Mouse (Mus musculus) hindbrain, embryonic 13.5 days (tissue): Measurements from ENCODE around the gene Slc30a4. TPM values are rescaled to one million over a fixed set of nuclear protein-coding genes. Genes with fewer than 3 reads are reported as not detected.

ENCODE experiments used
- ATAC-seq: fragments of 200-750 bp; cut with Nextera tagmentation; 2 replicates; pipeline ENCODE4 v1.8.0; 2017; ENCODE audit warnings: moderate TSS enrichment; ENCODE audit not compliant: low FRiP score
- H3K27ac ChIP-seq: fragments of 300-500 bp; sonication (generic); 2 replicates; pipeline ENCODE4 v1.5.1; 2015; ENCODE audit warnings: inconsistent platforms, mild to moderate bottlenecking, moderate library complexity
- H3K27me3 ChIP-seq: fragments of 300-500 bp; sonication (generic); 2 replicates; pipeline ENCODE4 v1.6.1; 2015; ENCODE audit warnings: mild to moderate bottlenecking, inconsistent platforms
- H3K36me3 ChIP-seq: fragments of 300-500 bp; sonication (generic); 2 replicates; pipeline ENCODE4 v1.6.1; 2015; ENCODE audit warnings: mild to moderate bottlenecking, inconsistent platforms
- H3K4me1 ChIP-seq: fragments of 300-500 bp; sonication (generic); replicated peaks from 2 replicates; pipeline ENCODE4 v1.6.1; 2015; ENCODE audit warnings: inconsistent platforms
- H3K4me2 ChIP-seq: fragments of 300-500 bp; sonication (generic); 2 replicates; pipeline ENCODE4 v1.6.1; 2015; ENCODE audit warnings: inconsistent platforms, mild to moderate bottlenecking, moderate library complexity
- H3K4me3 ChIP-seq: fragments of 300-500 bp; sonication (generic); 2 replicates; pipeline ENCODE4 v1.5.1; 2015; ENCODE audit warnings: mild to moderate bottlenecking, inconsistent platforms
- H3K9ac ChIP-seq: fragments of 300-500 bp; sonication (generic); 2 replicates; pipeline ENCODE4 v1.6.1; 2015; ENCODE audit warnings: mild to moderate bottlenecking, inconsistent platforms
- H3K9me3 ChIP-seq: fragments of 300-500 bp; sonication (generic); 2 replicates; pipeline ENCODE4 v1.6.1; 2016; ENCODE audit warnings: inconsistent platforms
- WGBS: fragments of 180-500 bp; shearing (Covaris S2); methylation state at CpG from one replicate; pipeline ENCODE4 v1.1.7; 2015; 5-methylcytosine and 5-hydroxymethylcytosine counted together
- polyA plus RNA-seq: library from polyadenylated mRNA; unstranded; fragments of >200 nt; fragmentation: Nextera tagmentation; extraction: Ambion mirVana; gene quantifications from 2 replicates; pipeline ENCODE4 v1.2.1, GENCODE M21; 2015

Gene Slc30a4
- 6.0 and 6.1 TPM in 2 replicates for polyA plus RNA-seq

- under 1% methylated on average over 102 of the region's 111 CpGs for WGBS
Measured at GRCm38 (mm10) chr2:122702181-122703036, at the start of gene Slc30a4. Gene Slc30a4, minus strand, starts transcription at chr2:122702663.

GRCm38 (mm10) chr2:122746461-122746860, 44.0 kb upstream of the Slc30a4 start:
- H3K4me1 ChIP-seq = no peaks in the 10 kb centered on the region
- no peak overlapping the region for H3K9ac ChIP-seq
- WGBS = 94% methylated on average over 9 of the region's 9 CpGs
- no peaks in the 10 kb centered on the region for H3K27me3 ChIP-seq
- H3K9me3 ChIP-seq = no peaks in the 10 kb centered on the region
- no peak overlapping the region for H3K4me2 ChIP-seq
- no peak for ATAC-seq
- H3K27ac ChIP-seq = no peak overlapping the region
- no peak overlapping the region for H3K4me3 ChIP-seq
- peaks cover 57% of the 10 kb centered on the region for H3K36me3 ChIP-seq

More at GRCm38 (mm10) chr2:122702181-122703036, at the start of gene Slc30a4:
- H3K27ac ChIP-seq = peak within 1 kb of the TSS; percentile 81
- peak within 1 kb of the TSS; percentile 90 for H3K9ac ChIP-seq
- peaks cover 30% of the 10 kb centered on the region for H3K4me1 ChIP-seq
- no peaks in the 10 kb centered on the region for H3K9me3 ChIP-seq
- peak; percentile 98 for ATAC-seq
- H3K27me3 ChIP-seq = 0 out of 2 replicates have a peak, but pooled peaks cover 4% of the 10 kb centered on the region
- H3K4me2 ChIP-seq = peak within 1 kb of the TSS; percentile 85
- H3K36me3 ChIP-seq = no peaks in the 10 kb centered on the region
- peak within 1 kb of the TSS; percentile 79 for H3K4me3 ChIP-seq

GRCm38 (mm10) chr2:122739023-122739422, 36.6 kb upstream of the Slc30a4 start:
- H3K9ac ChIP-seq = peak overlapping the region; percentile 93
- peak overlapping the region; percentile 72 for H3K4me2 ChIP-seq
- WGBS = 35% methylated on average over 7 of the region's 7 CpGs
- H3K4me1 ChIP-seq = peaks cover 18% of the 10 kb centered on the region
- peak overlapping the region; percentile 96 for H3K27ac ChIP-seq
- no peak for ATAC-seq
- peaks cover 14% of the 10 kb centered on the region for H3K36me3 ChIP-seq
- peaks cover 15% of the 10 kb centered on the region for H3K27me3 ChIP-seq
- H3K9me3 ChIP-seq = no peaks in the 10 kb centered on the region
- peak overlapping the region; percentile 80 for H3K4me3 ChIP-seq

GRCm38 (mm10) chr2:122737894-122738830, 35.7 kb upstream of the Slc30a4 start, which contains the start of gene Bloc1s6:
Gene Bloc1s6, plus strand, starts transcription at chr2:122738503.
- H3K4me2 ChIP-seq = peak within 1 kb of the TSS; percentile 72
- under 1% methylated on average over 54 of the region's 59 CpGs for WGBS
- H3K27ac ChIP-seq = peak within 1 kb of the TSS; percentile 96
- peak within 1 kb of the TSS; percentile 80 for H3K4me3 ChIP-seq
- peak; percentile 95 for ATAC-seq
- H3K4me1 ChIP-seq = peaks cover 18% of the 10 kb centered on the region
- peak within 1 kb of the TSS; percentile 93 for H3K9ac ChIP-seq
- peaks cover 17% of the 10 kb centered on the region for H3K27me3 ChIP-seq
- peaks cover 8% of the 10 kb centered on the region for H3K36me3 ChIP-seq
- H3K9me3 ChIP-seq = no peaks in the 10 kb centered on the region

- H3K4me3 ChIP-seq = no peak overlapping the region
- no peaks in the 10 kb centered on the region for H3K36me3 ChIP-seq
- H3K27me3 ChIP-seq = peaks cover 37% of the 10 kb centered on the region
- no peak overlapping the region for H3K9ac ChIP-seq
- no peak overlapping the region for H3K27ac ChIP-seq
- no peaks in the 10 kb centered on the region for H3K4me1 ChIP-seq
- ATAC-seq = no peak
- no peak overlapping the region for H3K4me2 ChIP-seq
- no peaks in the 10 kb centered on the region for H3K9me3 ChIP-seq
- 35% methylated on average over 2 of the region's 2 CpGs for WGBS
Measured at GRCm38 (mm10) chr2:122731456-122731855, 29.0 kb upstream of the Slc30a4 start.

GRCm38 (mm10) chr2:122725604-122726003, 23.1 kb upstream of the Slc30a4 start:
- ATAC-seq = no peak
- Histone ChIP-seq H3K36me3 (no peaks in the 10 kb centered on the region), H3K4me3 (no peak overlapping the region), H3K9me3 (no peaks in the 10 kb centered on the region), H3K27ac (no peak overlapping the region), H3K9ac (no peak overlapping the region), H3K27me3 (peaks cover 17% of the 10 kb centered on the region; the same call in 1 of the 2 replicates), H3K4me1 (no peaks in the 10 kb centered on the region), H3K4me2 (no peak overlapping the region)
- 61% methylated on average over 10 of the region's 10 CpGs for WGBS

- Histone ChIP-seq H3K27me3 (peaks cover 9% of the 10 kb centered on the region; the same call in 1 of the 2 replicates), H3K9ac (no peak overlapping the region), H3K36me3 (no peaks in the 10 kb centered on the region), H3K27ac (no peak overlapping the region), H3K4me2 (no peak overlapping the region), H3K4me3 (no peak overlapping the region), H3K9me3 (no peaks in the 10 kb centered on the region), H3K4me1 (no peaks in the 10 kb centered on the region)
- no peak for ATAC-seq
- 79% methylated on average over 3 of the region's 3 CpGs for WGBS
Measured at GRCm38 (mm10) chr2:122720564-122720963, 18.1 kb upstream of the Slc30a4 start.

GRCm38 (mm10) chr2:122719232-122719631, 16.8 kb upstream of the Slc30a4 start:
- H3K27me3 ChIP-seq = 0 out of 2 replicates have a peak, but pooled peaks cover 5% of the 10 kb centered on the region
- no peaks in the 10 kb centered on the region for H3K9me3 ChIP-seq
- ATAC-seq = no peak
- H3K9ac ChIP-seq = no peak overlapping the region
- no peaks in the 10 kb centered on the region for H3K4me1 ChIP-seq
- no peak overlapping the region for H3K4me3 ChIP-seq
- no peak overlapping the region for H3K4me2 ChIP-seq
- no peaks in the 10 kb centered on the region for H3K36me3 ChIP-seq
- WGBS = 74% methylated on average over 1 of the region's 1 CpGs
- H3K27ac ChIP-seq = no peak overlapping the region

- H3K4me1 ChIP-seq = no peaks in the 10 kb centered on the region
- WGBS = 86% methylated on average over 3 of the region's 3 CpGs
- H3K9ac ChIP-seq = no peak overlapping the region
- no peak overlapping the region for H3K4me2 ChIP-seq
- ATAC-seq = no peak
- H3K9me3 ChIP-seq = no peaks in the 10 kb centered on the region
- H3K36me3 ChIP-seq = no peaks in the 10 kb centered on the region
- no peak overlapping the region for H3K27ac ChIP-seq
- H3K4me3 ChIP-seq = no peak overlapping the region
- H3K27me3 ChIP-seq = 0 out of 2 replicates have a peak, but pooled peaks cover 5% of the 10 kb centered on the region
Measured at GRCm38 (mm10) chr2:122716301-122716842, 13.9 kb upstream of the Slc30a4 start.

GRCm38 (mm10) chr2:122715148-122715692, 12.8 kb upstream of the Slc30a4 start:
- ATAC-seq = no peak
- Histone ChIP-seq H3K27ac (no peak overlapping the region), H3K27me3 (0 out of 2 replicates have a peak, but pooled peaks cover 5% of the 10 kb centered on the region), H3K36me3 (no peaks in the 10 kb centered on the region), H3K4me2 (no peak overlapping the region), H3K9me3 (no peaks in the 10 kb centered on the region), H3K4me1 (no peaks in the 10 kb centered on the region), H3K9ac (no peak overlapping the region), H3K4me3 (no peak overlapping the region)
- WGBS = 80% methylated on average over 5 of the region's 5 CpGs

GRCm38 (mm10) chr2:122712848-122713247, 10.4 kb upstream of the Slc30a4 start:
- H3K27me3 ChIP-seq = no peaks in the 10 kb centered on the region
- 88% methylated on average over 2 of the region's 2 CpGs for WGBS
- H3K4me3 ChIP-seq = no peak overlapping the region
- no peaks in the 10 kb centered on the region for H3K4me1 ChIP-seq
- H3K36me3 ChIP-seq = no peaks in the 10 kb centered on the region
- H3K9ac ChIP-seq = no peak overlapping the region
- ATAC-seq = no peak
- H3K4me2 ChIP-seq = no peak overlapping the region
- H3K27ac ChIP-seq = no peak overlapping the region
- no peaks in the 10 kb centered on the region for H3K9me3 ChIP-seq
